Mouse (Mus musculus): ENCODE data around the gene Slc22a3. TPM values are rescaled to one million over a fixed set of nuclear protein-coding genes. Genes with fewer than 3 reads are reported as not detected.

Gene Slc22a3
- total and polyA plus RNA-seq, 3 experiments = not detected

DNA sequence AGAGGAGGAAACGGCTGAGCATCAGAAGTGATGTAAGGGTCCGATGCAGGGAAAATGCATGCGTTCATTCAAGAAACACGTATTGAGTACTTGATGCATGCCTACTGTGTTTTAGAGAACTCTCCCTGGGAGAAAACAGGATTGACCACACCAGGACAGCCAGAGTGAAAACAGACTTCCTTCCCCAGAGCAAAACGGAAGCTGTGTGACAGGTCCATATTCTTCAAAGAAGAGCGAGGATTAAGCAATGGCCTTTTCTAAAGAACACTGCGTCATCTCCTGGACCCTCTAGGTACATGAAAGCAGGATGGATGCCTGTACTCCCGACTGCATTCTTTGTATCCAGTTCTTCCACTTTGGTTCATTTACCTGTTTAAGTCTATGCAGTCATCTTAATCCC is 8.1 kb downstream of the Slc22a3 start:
- dilution Hi-C loops (cut with MboI; ENCODE audit: extremely low pct_ligation_motif_present, extremely low pct_unique_long_range_greater_than_20kb, low sequenced_read_pairs) = no loop called here
- no peaks in the 10 kb centered on the region for H3K79me2 ChIP-seq (replicated peaks; ENCODE audit: control insufficient read depth, extremely low read depth, insufficient read depth, poor library complexity, severe bottlenecking)
- TF ChIP-seq JUN (IDR thresholded peaks at IDR 0.05; ENCODE audit: insufficient read depth, low read depth, low read length) (no peak), NELFE (IDR thresholded peaks at IDR 0.05; ENCODE audit: low read depth, low read length) (no peak), POLR2AphosphoS2 (IDR thresholded peaks at IDR 0.05; ENCODE audit: low read depth, low read length) (no peak), KAT2A (IDR thresholded peaks at IDR 0.05; ENCODE audit: insufficient replicate concordance, low read length) (no peak), CHD2 (IDR thresholded peaks at IDR 0.05; ENCODE audit: low read length) (no peak), ELF1 (IDR thresholded peaks at IDR 0.05; ENCODE audit: low read depth, low read length) (no peak), CTCF (conservative IDR thresholded peaks at IDR 0.05 in 1 of 2, IDR thresholded peaks at IDR 0.05 in 1 of 2; ENCODE audit: low read depth in 2 of 2, low read length in 2 of 2) (no peak), IRF4 (IDR thresholded peaks at IDR 0.05; ENCODE audit: low read depth, low read length) (no peak), MEF2A (IDR thresholded peaks at IDR 0.05; ENCODE audit: borderline replicate concordance, low read depth, low read length) (no peak), SIN3A (IDR thresholded peaks at IDR 0.05; ENCODE audit: low read length) (no peak), TCF12 (IDR thresholded peaks at IDR 0.05; ENCODE audit: low read depth, low read length) (no peak), ETS1 (conservative IDR thresholded peaks at IDR 0.05; ENCODE audit: low read depth, low read length) (no peak)
- H3K4me3 ChIP-seq (replicated peaks in 1 of 3; ENCODE audit: low read depth in 2 of 3, low read length in 2 of 3, poor library complexity in 1 of 3) = no peak overlapping the region
- in situ Hi-C loops (cut with MboI; ENCODE audit: low pct_ligation_motif_present, low pct_unique_long_range_greater_than_20kb, low sequenced_read_pairs) = no loop called here
- H3K9me3 ChIP-seq (replicated peaks; ENCODE audit: low read length) = peaks cover 3% of the 10 kb centered on the region
- no peak overlapping the region for H3K9ac ChIP-seq (ENCODE audit: insufficient read depth, low read depth)
- no peaks in the 10 kb centered on the region for H3K36me3 ChIP-seq (replicated peaks in 1 of 2; ENCODE audit: control insufficient read depth in 1 of 2, insufficient read depth in 1 of 2, low read length in 1 of 2)
- H3K4me1 ChIP-seq (ENCODE audit: control insufficient read depth in 1 of 2, insufficient read depth in 2 of 2) = peaks cover 0 to 7% of the 10 kb centered on the region in 2 experiments; a peak in 3 of 4 replicates
- H3K27me3 ChIP-seq (replicated peaks) = peaks cover 60% of the 10 kb centered on the region
- no peak overlapping the region for H3K4me2 ChIP-seq (ENCODE audit: insufficient read depth, low read depth, poor library complexity, severe bottlenecking)
- H3K27ac ChIP-seq (ENCODE audit: insufficient read depth, low read depth) = no peak overlapping the region
- DNase-seq (ENCODE audit: extremely low read depth) = no peak

DNA sequence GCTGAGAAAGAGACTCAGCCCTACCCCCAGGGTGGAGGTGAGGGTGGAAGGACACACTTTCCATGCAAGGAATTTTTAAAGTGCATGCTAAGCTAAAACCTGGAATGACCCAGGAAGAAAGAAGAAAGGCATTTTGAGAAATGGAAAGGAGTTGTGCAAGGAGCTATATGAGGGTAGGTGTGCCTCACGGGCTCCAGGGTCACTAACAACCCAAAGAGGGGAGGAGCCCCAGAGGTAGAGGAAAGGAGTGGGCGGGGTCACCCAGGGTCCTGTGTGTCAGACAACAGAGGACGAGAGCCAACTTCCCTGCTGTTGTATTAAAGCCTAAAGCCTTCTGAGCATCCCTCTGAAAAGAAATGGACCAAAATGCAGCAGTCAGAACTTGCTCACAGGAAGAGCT is 11.9 kb downstream of the Slc22a3 start:
- H3K4me3 ChIP-seq (replicated peaks in 1 of 3; ENCODE audit: low read depth in 2 of 3, low read length in 2 of 3, poor library complexity in 1 of 3) = no peak overlapping the region
- no peaks in the 10 kb centered on the region for H3K9me3 ChIP-seq (replicated peaks; ENCODE audit: low read length)
- H3K36me3 ChIP-seq (replicated peaks in 1 of 2; ENCODE audit: control insufficient read depth in 1 of 2, insufficient read depth in 1 of 2, low read length in 1 of 2) = no peaks in the 10 kb centered on the region
- dilution Hi-C loops (cut with MboI; ENCODE audit: extremely low pct_ligation_motif_present, extremely low pct_unique_long_range_greater_than_20kb, low sequenced_read_pairs) (no loop called here), in situ Hi-C loops (cut with MboI; ENCODE audit: low pct_ligation_motif_present, low pct_unique_long_range_greater_than_20kb, low sequenced_read_pairs) (no loop called here)
- no peaks in the 10 kb centered on the region; a peak in 1 of 4 replicates for H3K4me1 ChIP-seq (ENCODE audit: control insufficient read depth in 1 of 2, insufficient read depth in 2 of 2)
- H3K27ac ChIP-seq (ENCODE audit: insufficient read depth, low read depth) = no peak overlapping the region
- TF ChIP-seq UBTF (IDR thresholded peaks at IDR 0.05; ENCODE audit: low read depth, low read length) (no peak), USF2 (conservative IDR thresholded peaks at IDR 0.05; ENCODE audit: low read depth, low read length) (no peak), GABPA (IDR thresholded peaks at IDR 0.05; ENCODE audit: insufficient replicate concordance, low read depth, low read length) (no peak), ELF1 (IDR thresholded peaks at IDR 0.05; ENCODE audit: low read depth, low read length) (no peak), BHLHE40 (IDR thresholded peaks at IDR 0.05; ENCODE audit: low read depth, low read length) (no peak), NRF1 (IDR thresholded peaks at IDR 0.05; ENCODE audit: low read depth, low read length) (no peak), E2F4 (IDR thresholded peaks at IDR 0.05; ENCODE audit: insufficient replicate concordance, low read depth, low read length) (no peak), CTCF (conservative IDR thresholded peaks at IDR 0.05 in 1 of 2, IDR thresholded peaks at IDR 0.05 in 1 of 2; ENCODE audit: low read depth in 2 of 2, low read length in 2 of 2) (no peak)
- H3K4me2 ChIP-seq (ENCODE audit: insufficient read depth, low read depth, poor library complexity, severe bottlenecking) = no peak overlapping the region
- DNase-seq (ENCODE audit: extremely low read depth) = no peak
- H3K9ac ChIP-seq (ENCODE audit: insufficient read depth, low read depth) = no peak overlapping the region
- H3K79me2 ChIP-seq (replicated peaks; ENCODE audit: control insufficient read depth, extremely low read depth, insufficient read depth, poor library complexity, severe bottlenecking) = no peaks in the 10 kb centered on the region
- peaks cover 45% of the 10 kb centered on the region for H3K27me3 ChIP-seq (replicated peaks)
